Mouse (Mus musculus) stomach, embryonic 15.5 days (tissue): ENCODE results near the gene Senp1. TPM values are rescaled to one million over a fixed set of nuclear protein-coding genes. Genes with fewer than 3 reads are reported as not detected.

Experiments used
- ATAC-seq: fragments of 200-750 bp; cut with Nextera tagmentation; 2 replicates; pipeline ENCODE4 v1.8.0; 2017; ENCODE audit warnings: low read depth, moderate number of reproducible peaks, moderate TSS enrichment; ENCODE audit not compliant: insufficient read depth, low FRiP score
- H3K27ac ChIP-seq: fragments of 300-500 bp; sonication (generic); 2 replicates; pipeline ENCODE4 v1.5.1; 2015; ENCODE audit warnings: mild to moderate bottlenecking, inconsistent platforms
- H3K27me3 ChIP-seq: fragments of 300-500 bp; sonication (generic); replicated peaks from 2 replicates; pipeline ENCODE4 v1.6.1; 2015; ENCODE audit warnings: inconsistent platforms
- H3K36me3 ChIP-seq: fragments of 300-500 bp; sonication (generic); 2 replicates; pipeline ENCODE4 v1.6.1; 2015; ENCODE audit warnings: inconsistent platforms
- H3K4me1 ChIP-seq: fragments of 300-500 bp; sonication (generic); 2 replicates; pipeline ENCODE4 v1.6.1; 2015; ENCODE audit warnings: inconsistent platforms
- H3K4me2 ChIP-seq: fragments of 300-500 bp; sonication (generic); 2 replicates; pipeline ENCODE4 v1.6.1; 2015; ENCODE audit warnings: mild to moderate bottlenecking, inconsistent platforms
- H3K4me3 ChIP-seq: fragments of 300-500 bp; sonication (generic); replicated peaks from 2 replicates; pipeline ENCODE4 v1.5.1; 2015; ENCODE audit warnings: inconsistent platforms
- H3K9ac ChIP-seq: fragments of 300-500 bp; sonication (generic); 2 replicates; pipeline ENCODE4 v1.6.1; 2015; ENCODE audit warnings: inconsistent platforms
- H3K9me3 ChIP-seq: fragments of 300-500 bp; sonication (generic); 2 replicates; pipeline ENCODE4 v1.6.1; 2016; ENCODE audit warnings: inconsistent platforms
- WGBS: fragments of 180-500 bp; shearing (Covaris S2); methylation state at CpG from one replicate; pipeline ENCODE4 v1.1.7; 2015; 5-methylcytosine and 5-hydroxymethylcytosine counted together
- polyA plus RNA-seq: library from polyadenylated mRNA; unstranded; fragments of >200 nt; fragmentation: Nextera tagmentation; extraction: Ambion mirVana; gene quantifications from 2 replicates; pipeline ENCODE4 v1.2.1, GENCODE M21; 2015

Gene Senp1
- 27.9 and 29.0 TPM in 2 replicates for polyA plus RNA-seq

DNA sequence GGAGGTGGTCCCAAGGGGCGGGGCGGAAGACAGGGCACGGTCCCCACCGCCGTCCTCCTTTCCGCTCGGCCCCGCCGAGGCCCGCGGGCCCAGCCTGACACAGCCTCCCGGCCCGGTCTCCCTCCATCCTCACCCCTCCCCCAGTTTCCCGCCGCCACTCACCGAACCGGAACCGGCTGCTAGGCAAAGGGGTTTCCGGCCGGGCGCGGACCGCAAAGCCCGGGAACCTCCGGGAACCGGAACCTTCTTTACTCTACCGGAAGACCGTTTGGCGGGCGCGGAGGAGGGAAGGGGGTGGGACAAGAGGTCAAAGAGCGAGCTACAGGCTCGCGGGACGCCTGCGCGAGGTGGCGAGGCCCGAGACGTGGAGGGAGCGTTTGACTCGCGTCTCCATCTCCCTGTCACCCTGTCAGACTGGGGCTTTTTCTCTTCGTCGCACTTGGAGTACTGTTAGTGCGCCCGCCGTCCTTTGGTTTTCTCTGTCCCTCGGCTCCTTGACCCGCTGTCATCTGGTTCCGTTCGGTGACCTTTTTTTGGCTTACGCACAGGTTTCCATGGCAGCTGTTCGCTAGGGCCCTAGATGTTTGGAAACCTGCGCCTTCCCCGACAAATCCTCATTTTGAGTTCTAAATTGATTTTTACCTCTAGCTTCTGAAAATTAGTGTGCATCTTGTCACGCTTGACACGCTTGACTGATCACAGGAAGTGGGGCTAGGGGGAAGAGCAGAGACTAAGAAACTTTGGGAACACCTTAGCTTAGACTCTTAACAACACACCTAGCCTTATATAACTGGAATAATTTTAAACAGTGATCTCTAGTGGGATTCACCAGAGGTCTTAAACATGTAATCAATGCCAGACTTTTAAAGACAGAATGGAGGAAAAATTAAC, at the start of gene Senp1:
Senp1 (minus strand) TSS at position 624 of the 891 bp plus-strand sequence.
- peak; percentile 87 for ATAC-seq
- Histone ChIP-seq H3K9ac (peak within 1 kb of the TSS; percentile 88), H3K4me2 (peak within 1 kb of the TSS; percentile 60), H3K36me3 (no peaks in the 10 kb centered on the region), H3K9me3 (no peaks in the 10 kb centered on the region), H3K27ac (peak within 1 kb of the TSS; percentile 97), H3K4me3 (peak within 1 kb of the TSS; percentile 87), H3K4me1 (no peaks in the 10 kb centered on the region; the same call in none of the 2 replicates), H3K27me3 (no peaks in the 10 kb centered on the region)
- WGBS, result under 1% methylated on average over 54 of the region's 58 CpGs

DNA sequence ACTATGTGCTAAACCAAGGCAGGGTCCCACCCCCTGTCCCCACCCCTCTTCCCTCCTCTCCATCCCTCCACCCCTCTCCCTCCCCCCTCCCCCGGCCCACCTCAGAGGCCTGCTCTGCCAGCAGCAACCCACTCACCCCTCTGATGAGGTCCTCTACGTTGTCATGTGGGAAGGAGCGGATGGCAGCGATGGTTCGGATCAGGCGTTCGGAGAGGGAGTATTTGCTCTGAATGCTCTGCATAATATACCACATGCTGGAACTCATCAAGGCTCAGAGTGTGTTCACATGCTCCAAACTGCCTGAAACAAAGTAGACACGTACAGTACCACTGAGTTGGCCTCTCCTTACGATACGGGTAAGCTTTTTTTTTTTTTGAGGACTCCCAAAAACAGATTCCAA, 49.0 kb upstream of the Senp1 start:
- Histone ChIP-seq H3K4me3 (no peak overlapping the region), H3K36me3 (peaks cover 4% of the 10 kb centered on the region; the same call in 1 of the 2 replicates), H3K9me3 (no peaks in the 10 kb centered on the region), H3K27ac (no peak overlapping the region), H3K4me1 (0 out of 2 replicates have a peak, but pooled peaks cover 7% of the 10 kb centered on the region), H3K4me2 (no peak overlapping the region), H3K9ac (no peak overlapping the region), H3K27me3 (no peaks in the 10 kb centered on the region)
- no peak for ATAC-seq
- WGBS, result 85% methylated on average over 10 of the region's 10 CpGs

DNA sequence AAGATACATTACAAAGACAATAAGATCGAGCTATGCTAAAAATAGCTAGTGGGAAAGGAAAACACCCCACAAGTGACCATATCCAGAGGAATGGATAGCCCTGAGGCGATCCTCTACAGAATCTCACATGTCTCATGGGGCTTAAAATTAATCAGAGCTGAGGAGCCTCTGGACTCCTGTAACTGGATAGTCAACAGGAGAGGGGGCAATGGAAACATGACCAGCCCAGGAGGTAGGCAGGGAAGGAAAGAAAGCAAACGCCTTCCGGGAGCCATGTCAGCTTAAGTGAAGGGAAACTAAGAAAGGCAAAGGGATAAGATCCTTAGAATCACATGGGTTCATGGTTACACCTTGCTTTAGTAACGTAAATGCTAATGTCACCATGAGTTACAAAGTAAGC, 47.3 kb upstream of the Senp1 start:
- WGBS, result 93% methylated on average over 5 of the region's 5 CpGs
- Histone ChIP-seq H3K4me3 (no peak overlapping the region), H3K27me3 (no peaks in the 10 kb centered on the region), H3K4me1 (0 out of 2 replicates have a peak, but pooled peaks cover 7% of the 10 kb centered on the region), H3K27ac (no peak overlapping the region), H3K36me3 (peaks cover 14% of the 10 kb centered on the region), H3K9me3 (no peaks in the 10 kb centered on the region), H3K4me2 (no peak overlapping the region), H3K9ac (no peak overlapping the region)
- no peak for ATAC-seq

DNA sequence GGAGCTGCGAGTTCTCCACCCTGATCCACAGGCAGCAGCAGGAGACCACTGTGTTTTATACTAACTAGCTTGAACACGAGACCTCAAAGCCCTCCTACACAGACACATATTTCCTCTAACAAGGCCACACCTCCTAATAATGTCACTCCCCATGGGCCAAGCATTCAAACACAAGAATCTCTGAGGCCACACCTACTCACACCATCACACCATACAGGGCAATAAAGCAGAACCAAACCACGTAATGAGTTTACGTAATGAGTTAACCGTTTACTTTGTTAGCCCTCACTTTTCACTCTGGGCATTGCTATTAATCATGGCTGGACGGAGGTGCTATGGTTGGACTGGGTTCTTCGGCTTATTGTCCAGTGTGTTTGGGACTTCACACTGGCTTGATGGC, 46.2 kb upstream of the Senp1 start:
- no peaks in the 10 kb centered on the region for H3K9me3 ChIP-seq
- peak; percentile 60; the same call in 1 of the 2 replicates for ATAC-seq
- 59% methylated on average over 7 of the region's 7 CpGs for WGBS
- no peak overlapping the region for H3K4me2 ChIP-seq
- H3K36me3 ChIP-seq, result peaks cover 23% of the 10 kb centered on the region
- no peaks in the 10 kb centered on the region for H3K27me3 ChIP-seq
- H3K27ac ChIP-seq, result no peak overlapping the region
- H3K4me3 ChIP-seq, result no peak overlapping the region
- 0 out of 2 replicates have a peak, but pooled peaks cover 6% of the 10 kb centered on the region for H3K4me1 ChIP-seq
- H3K9ac ChIP-seq, result no peak overlapping the region

DNA sequence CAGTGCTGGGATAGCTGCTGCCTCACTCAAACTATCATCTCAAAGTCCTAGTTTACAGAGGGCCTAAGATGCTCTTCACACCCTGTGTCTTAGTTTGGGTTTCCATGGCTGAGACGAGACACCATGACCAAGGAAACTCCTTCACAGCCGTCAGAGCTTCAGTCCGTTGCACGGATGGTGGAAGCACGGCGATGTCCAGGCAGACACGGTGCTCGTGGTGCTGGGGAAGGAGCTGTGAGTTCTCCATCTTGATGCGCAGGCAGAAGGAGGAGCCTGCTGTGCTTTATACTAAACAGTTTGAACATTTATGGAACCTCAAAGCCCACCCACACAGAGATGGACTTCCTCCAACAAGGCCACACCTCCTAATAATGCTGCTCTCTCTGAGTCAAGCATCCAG, 43.3 kb upstream of the Senp1 start:
- no peak overlapping the region for H3K4me3 ChIP-seq
- no peak for ATAC-seq
- no peak overlapping the region for H3K4me2 ChIP-seq
- H3K27ac ChIP-seq, result no peak overlapping the region
- no peaks in the 10 kb centered on the region for H3K9me3 ChIP-seq
- H3K9ac ChIP-seq, result no peak overlapping the region
- H3K36me3 ChIP-seq, result peaks cover 42% of the 10 kb centered on the region
- WGBS, result 91% methylated on average over 9 of the region's 9 CpGs
- H3K4me1 ChIP-seq, result no peaks in the 10 kb centered on the region
- no peaks in the 10 kb centered on the region for H3K27me3 ChIP-seq

DNA sequence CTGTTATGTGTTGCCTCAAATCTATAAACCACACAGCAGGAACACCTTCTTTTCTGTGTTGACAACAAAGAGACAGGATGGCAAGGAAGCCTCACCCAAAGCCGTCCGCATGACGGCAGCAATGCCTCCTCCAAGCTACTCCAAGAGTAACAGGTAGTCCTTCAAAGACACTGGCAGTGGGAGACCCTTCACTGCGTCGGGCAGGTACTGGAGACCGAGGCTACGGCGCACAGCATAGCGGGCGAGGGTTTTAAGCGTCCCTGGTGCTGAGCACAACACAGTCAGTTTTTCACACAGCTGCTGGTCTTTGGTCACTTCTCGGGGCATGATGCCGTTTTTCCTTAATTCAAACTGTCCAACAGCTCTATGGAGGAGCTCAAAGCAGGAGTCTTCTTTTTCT, 42.1 kb upstream of the Senp1 start:
- Histone ChIP-seq H3K4me2 (no peak overlapping the region), H3K4me1 (no peaks in the 10 kb centered on the region), H3K4me3 (no peak overlapping the region), H3K9me3 (no peaks in the 10 kb centered on the region), H3K27me3 (no peaks in the 10 kb centered on the region), H3K27ac (no peak overlapping the region), H3K36me3 (peaks cover 49% of the 10 kb centered on the region), H3K9ac (no peak overlapping the region)
- ATAC-seq, result no peak
- 93% methylated on average over 13 of the region's 13 CpGs for WGBS

DNA sequence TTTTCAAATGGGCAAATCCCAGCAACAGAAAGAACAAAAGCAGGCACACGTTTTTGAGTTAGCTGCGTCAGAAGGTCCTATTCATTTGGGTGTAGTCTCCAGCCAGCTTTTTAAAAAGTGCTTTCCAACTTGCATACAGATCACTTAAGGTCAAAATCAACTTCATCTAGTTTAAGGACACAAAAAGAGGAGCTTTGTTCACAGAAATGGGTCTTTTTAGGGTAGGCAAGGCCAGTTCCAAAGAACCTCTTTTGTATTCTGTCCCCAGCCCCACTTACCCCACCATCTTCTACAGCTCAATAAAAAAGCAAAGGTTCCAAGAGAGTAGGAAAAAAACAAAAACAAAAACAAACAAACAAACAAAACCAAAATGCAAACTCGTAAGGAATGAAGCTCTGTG, 41.1 kb upstream of the Senp1 start:
- ATAC-seq, result no peak
- no peaks in the 10 kb centered on the region for H3K4me1 ChIP-seq
- no peaks in the 10 kb centered on the region for H3K9me3 ChIP-seq
- H3K36me3 ChIP-seq, result peaks cover 46% of the 10 kb centered on the region
- no peak overlapping the region for H3K27ac ChIP-seq
- H3K4me2 ChIP-seq, result no peak overlapping the region
- WGBS, result 77% methylated on average over 3 of the region's 3 CpGs
- H3K4me3 ChIP-seq, result no peak overlapping the region
- no peaks in the 10 kb centered on the region for H3K27me3 ChIP-seq
- no peak overlapping the region for H3K9ac ChIP-seq

DNA sequence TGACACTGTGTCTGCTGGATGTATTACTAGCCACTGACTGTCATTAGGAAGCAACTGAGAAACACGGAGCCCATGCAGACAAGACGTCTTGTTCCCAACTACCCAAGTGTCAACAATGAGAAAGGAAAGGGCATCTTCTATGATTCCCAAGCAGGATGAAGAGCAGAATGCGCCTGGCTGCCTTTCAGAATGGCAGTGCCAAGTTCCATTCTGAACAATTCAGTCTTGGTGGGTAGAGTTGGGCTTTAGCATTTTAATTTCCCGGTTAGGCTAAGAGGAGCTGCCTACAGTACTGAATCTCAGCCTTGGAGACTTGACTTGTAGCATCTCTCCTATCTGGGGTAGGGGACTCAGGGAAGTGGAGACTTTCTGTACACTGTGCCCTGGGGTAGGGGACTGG, 40.5 kb upstream of the Senp1 start:
- Histone ChIP-seq H3K9me3 (no peaks in the 10 kb centered on the region), H3K27ac (no peak overlapping the region), H3K4me2 (no peak overlapping the region), H3K4me3 (no peak overlapping the region), H3K36me3 (peaks cover 45% of the 10 kb centered on the region), H3K27me3 (no peaks in the 10 kb centered on the region), H3K4me1 (no peaks in the 10 kb centered on the region), H3K9ac (no peak overlapping the region)
- 86% methylated on average over 4 of the region's 4 CpGs for WGBS
- no peak for ATAC-seq

DNA sequence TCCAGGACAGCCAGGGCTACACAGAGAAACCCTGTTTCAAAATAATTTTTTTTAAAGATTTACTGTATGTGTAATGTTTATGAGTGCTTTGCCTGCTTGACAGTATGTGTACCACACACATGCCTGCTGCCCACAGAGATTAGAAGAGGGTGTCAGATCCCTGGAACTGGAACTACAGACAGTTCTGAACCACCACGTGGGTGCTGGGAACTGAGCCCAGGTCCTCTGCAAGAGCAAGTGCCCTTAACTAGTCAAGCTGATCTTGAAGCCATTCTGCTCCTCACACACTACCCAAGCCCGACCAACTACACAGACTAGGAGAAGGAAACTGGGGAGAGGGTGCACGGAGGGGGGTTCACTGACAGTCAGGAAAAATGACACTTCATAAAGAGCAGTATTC, 39.9 kb upstream of the Senp1 start:
- Histone ChIP-seq H3K4me2 (no peak overlapping the region), H3K9ac (no peak overlapping the region), H3K27ac (no peak overlapping the region), H3K9me3 (no peaks in the 10 kb centered on the region), H3K4me1 (no peaks in the 10 kb centered on the region), H3K36me3 (peaks cover 45% of the 10 kb centered on the region), H3K4me3 (no peak overlapping the region), H3K27me3 (no peaks in the 10 kb centered on the region)
- no peak for ATAC-seq
- 88% methylated on average over 3 of the region's 3 CpGs for WGBS

DNA sequence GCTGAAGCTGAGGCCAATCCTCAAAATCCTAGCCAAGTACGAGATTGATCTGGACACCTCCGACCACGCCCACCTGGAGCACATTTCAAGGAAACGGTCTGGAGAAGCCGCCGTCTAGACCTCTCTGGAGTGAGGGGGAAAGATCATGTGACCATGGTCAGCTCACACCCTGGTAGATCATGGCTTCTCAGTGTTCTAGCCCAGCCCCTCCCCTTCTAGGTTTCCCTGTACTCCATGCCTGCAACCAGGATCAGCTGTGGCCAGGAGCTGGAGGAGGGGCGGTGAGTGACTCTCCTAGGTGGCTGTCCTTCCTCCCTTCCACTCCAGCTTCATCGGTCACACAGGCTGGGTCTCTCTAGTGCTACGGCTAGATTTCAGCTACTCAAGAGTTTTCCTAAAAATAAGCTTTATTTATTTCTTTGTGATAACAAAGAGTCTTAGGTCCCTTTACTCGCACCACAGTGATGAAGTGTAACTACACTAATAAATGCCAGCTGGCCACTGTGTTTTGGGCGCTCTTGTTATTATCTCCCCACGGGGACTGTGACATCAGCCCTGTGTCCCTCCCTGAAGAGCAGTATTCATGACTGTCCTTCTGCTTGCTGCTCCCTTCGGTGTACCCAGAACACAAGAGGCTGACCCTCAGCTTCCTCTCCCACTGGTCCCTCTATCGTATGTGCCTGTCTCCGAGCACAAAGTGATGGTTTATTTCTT, 38.6 kb upstream of the Senp1 start:
- 81% methylated on average over 15 of the region's 15 CpGs for WGBS
- Histone ChIP-seq H3K4me1 (no peaks in the 10 kb centered on the region), H3K4me3 (no peak overlapping the region), H3K4me2 (no peak overlapping the region), H3K27ac (no peak overlapping the region), H3K27me3 (no peaks in the 10 kb centered on the region), H3K9ac (no peak overlapping the region), H3K36me3 (peaks cover 45% of the 10 kb centered on the region), H3K9me3 (no peaks in the 10 kb centered on the region)
- ATAC-seq, result no peak

DNA sequence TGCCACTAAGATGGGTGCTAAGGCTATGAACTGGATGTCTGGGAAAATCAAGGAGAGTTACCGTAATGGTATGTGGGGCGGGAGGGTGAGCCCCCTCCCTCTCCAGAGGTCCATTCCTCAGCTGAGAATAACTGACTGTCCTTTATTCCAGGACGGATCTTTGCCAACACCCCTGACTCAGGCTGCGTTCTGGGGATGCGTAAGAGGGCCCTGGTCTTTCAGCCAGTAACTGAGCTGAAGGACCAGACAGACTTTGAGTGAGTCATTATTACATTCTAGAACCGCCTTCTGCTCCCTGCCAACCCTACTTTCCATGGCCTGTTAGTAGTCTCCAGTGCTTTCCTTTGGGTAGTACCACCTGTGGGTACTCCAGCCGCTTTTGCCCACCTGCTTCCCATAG, 37.9 kb upstream of the Senp1 start:
- ATAC-seq, result no peak
- H3K4me3 ChIP-seq, result no peak overlapping the region
- H3K27me3 ChIP-seq, result no peaks in the 10 kb centered on the region
- no peak overlapping the region for H3K9ac ChIP-seq
- 92% methylated on average over 7 of the region's 7 CpGs for WGBS
- no peaks in the 10 kb centered on the region for H3K9me3 ChIP-seq
- H3K4me1 ChIP-seq, result no peaks in the 10 kb centered on the region
- H3K36me3 ChIP-seq, result peaks cover 42% of the 10 kb centered on the region
- H3K27ac ChIP-seq, result no peak overlapping the region
- no peak overlapping the region for H3K4me2 ChIP-seq

DNA sequence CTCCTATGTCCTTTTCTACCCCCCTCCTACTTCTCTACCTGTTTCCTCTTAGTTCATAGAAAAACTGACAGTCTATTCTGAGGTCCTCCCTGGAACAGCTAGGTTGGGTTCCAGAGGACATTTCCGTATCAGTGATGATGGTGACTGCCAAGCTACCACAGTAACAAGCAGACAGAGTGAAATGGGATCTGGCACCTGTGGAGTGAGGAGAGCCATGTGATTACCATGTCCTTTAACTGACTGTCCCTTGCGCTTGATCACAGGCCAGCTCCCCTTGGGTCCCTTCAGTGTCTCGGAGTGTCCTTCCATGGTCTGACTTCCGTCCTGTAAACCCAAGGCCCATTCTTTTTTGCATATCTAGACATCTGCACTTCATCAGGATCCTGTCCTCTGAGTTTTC, 37.5 kb upstream of the Senp1 start:
- 90% methylated on average over 4 of the region's 4 CpGs for WGBS
- Histone ChIP-seq H3K4me1 (no peaks in the 10 kb centered on the region), H3K9me3 (no peaks in the 10 kb centered on the region), H3K36me3 (peaks cover 37% of the 10 kb centered on the region), H3K27ac (no peak overlapping the region), H3K27me3 (no peaks in the 10 kb centered on the region), H3K9ac (no peak overlapping the region), H3K4me2 (no peak overlapping the region), H3K4me3 (no peak overlapping the region)
- no peak for ATAC-seq
